Mouse (Mus musculus) lung, postnatal 0 days (tissue): ENCODE measurements around the gene 2700081O15Rik. TPM values are rescaled to one million over a fixed set of nuclear protein-coding genes. Genes with fewer than 3 reads are reported as not detected.

Experiments
- ATAC-seq: fragments of 200-750 bp; cut with Nextera tagmentation; 2 replicates; pipeline ENCODE4 v1.8.0; 2017; ENCODE audit warnings: moderate library complexity
- DNase-seq: peaks from one replicate; pipeline ENCODE4 v3.0.0-alpha.2; 2016; ENCODE audit warnings: low spot score
- H3K27ac ChIP-seq: fragments of 300-500 bp; sonication (generic); 2 replicates; pipeline ENCODE4 v1.5.1; 2014; ENCODE audit warnings: antibody characterized with exemption, mild to moderate bottlenecking, low read length, mixed read lengths
- H3K27me3 ChIP-seq: fragments of 300-500 bp; sonication (generic); replicated peaks from 2 replicates; pipeline ENCODE4 v1.6.1; 2014; ENCODE audit warnings: low read length, mixed read lengths; ENCODE audit not compliant: insufficient read depth
- H3K36me3 ChIP-seq: fragments of 300-500 bp; sonication (generic); 2 replicates; pipeline ENCODE4 v1.6.1; 2014; ENCODE audit warnings: low read length, mixed read lengths; ENCODE audit not compliant: insufficient read depth
- H3K4me1 ChIP-seq: fragments of 300-500 bp; sonication (generic); 2 replicates; pipeline ENCODE4 v1.6.1; 2014; ENCODE audit warnings: antibody characterized with exemption, low read depth, low read length, mixed read lengths; ENCODE audit not compliant: insufficient read depth
- H3K4me2 ChIP-seq: fragments of 300-500 bp; sonication (generic); replicated peaks from 2 replicates; pipeline ENCODE4 v1.6.1; 2014; ENCODE audit warnings: low read depth, mild to moderate bottlenecking, low read length, moderate library complexity, mixed read lengths
- H3K4me3 ChIP-seq: fragments of 300-500 bp; sonication (generic); 2 replicates; pipeline ENCODE4 v1.5.1; 2014; ENCODE audit warnings: low read depth, low read length
- H3K9ac ChIP-seq: fragments of 300-500 bp; sonication (generic); replicated peaks from 2 replicates; pipeline ENCODE4 v1.6.1; 2014; ENCODE audit warnings: low read depth, mild to moderate bottlenecking
- H3K9me3 ChIP-seq: fragments of 300-500 bp; sonication (generic); 2 replicates; pipeline ENCODE4 v1.6.1; 2016; ENCODE audit warnings: low read length, mixed read lengths
- CTCF ChIP-seq: IDR thresholded peaks from 2 replicates; pipeline ENCODE4 v1.5.1; 2016; ENCODE audit warnings: antibody characterized with exemption, mild to moderate bottlenecking
- EP300 ChIP-seq: IDR thresholded peaks from 2 replicates; pipeline ENCODE4 v1.6.1; 2016; ENCODE audit warnings: antibody characterized with exemption, mild to moderate bottlenecking, control low read depth
- WGBS: fragments of 180-500 bp; shearing (Covaris S2); extraction: QIAGEN DNeasy Blood & Tissue Kit; methylation state at CpG from one replicate; pipeline ENCODE4 v1.1.7; 2014; 5-methylcytosine and 5-hydroxymethylcytosine counted together
- polyA plus RNA-seq: library from polyadenylated mRNA; unstranded; fragments of >200 nt; fragmentation: Nextera tagmentation; extraction: Ambion mirVana; gene quantifications from 2 replicates; pipeline ENCODE4 v1.2.1, GENCODE M21; 2015

The 2700081O15Rik gene
- polyA plus RNA-seq, 1 experiment from 2014 or later, result 4.4 TPM

DNA sequence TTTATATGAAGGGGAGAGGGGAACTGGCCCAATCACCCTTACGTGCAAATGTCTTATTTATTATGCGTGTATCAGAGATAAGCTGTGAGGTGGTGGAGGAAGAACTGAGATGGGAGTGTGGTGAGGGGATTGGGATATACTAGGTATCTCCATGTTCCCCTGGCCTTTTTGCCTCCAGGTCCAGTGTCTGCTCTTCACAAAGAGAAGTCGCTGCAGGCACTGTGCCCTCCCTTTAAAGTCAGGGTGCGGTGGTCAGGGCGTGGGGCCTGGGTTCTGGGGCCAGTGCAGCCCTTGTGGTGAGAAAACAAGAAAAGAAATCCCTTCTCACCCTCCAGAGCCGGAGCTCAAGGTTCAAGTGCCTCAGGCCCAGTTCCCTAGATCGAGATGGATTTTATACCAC is 6.7 kb downstream of the 2700081O15Rik start:
- WGBS, result 77% methylated on average over 7 of the region's 7 CpGs
- H3K27ac ChIP-seq, result no peak overlapping the region
- no peaks in the 10 kb centered on the region for H3K27me3 ChIP-seq
- H3K4me2 ChIP-seq, result no peak overlapping the region
- no peak overlapping the region for H3K9ac ChIP-seq
- peaks cover 10% of the 10 kb centered on the region for H3K36me3 ChIP-seq
- TF ChIP-seq CTCF, result no peak
- no peak for TF ChIP-seq EP300
- no peak for DNase-seq
- no peak overlapping the region for H3K4me3 ChIP-seq
- no peak for ATAC-seq
- H3K9me3 ChIP-seq, result no peaks in the 10 kb centered on the region
- peaks cover 22% of the 10 kb centered on the region for H3K4me1 ChIP-seq

- ATAC-seq, result no peak
Measured at GRCm38 (mm10) chr19:7424590-7425397, 7.4 kb downstream of the 2700081O15Rik start.

DNA sequence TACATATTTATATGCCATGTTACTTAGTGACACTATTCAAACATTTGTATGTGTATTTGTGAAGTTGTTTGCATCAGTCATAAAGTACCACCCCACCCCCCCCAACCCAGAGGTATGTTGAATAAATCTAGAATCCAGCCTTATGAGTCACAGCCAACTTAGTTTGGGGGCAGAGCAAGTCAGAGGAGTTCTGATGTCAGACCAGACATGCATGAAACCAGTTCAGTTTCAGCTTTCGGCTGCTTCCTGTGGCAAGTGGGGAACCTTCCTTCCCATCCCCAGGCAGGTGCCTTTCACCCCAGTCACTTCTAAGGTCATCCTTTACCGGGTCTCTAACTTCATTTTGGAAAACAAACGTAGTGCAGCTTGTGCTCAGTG is 8.0 kb downstream of the 2700081O15Rik start:
- Histone ChIP-seq H3K27ac (no peak overlapping the region), H3K4me1 (peaks cover 19% of the 10 kb centered on the region), H3K4me2 (no peak overlapping the region), H3K36me3 (peaks cover 14% of the 10 kb centered on the region), H3K9ac (no peak overlapping the region), H3K4me3 (no peak overlapping the region), H3K27me3 (no peaks in the 10 kb centered on the region), H3K9me3 (no peaks in the 10 kb centered on the region)
- no peak for DNase-seq
- TF ChIP-seq CTCF (no peak), EP300 (no peak)
- WGBS, result 40% methylated on average over 3 of the region's 3 CpGs
- no peak for ATAC-seq

More at GRCm38 (mm10) chr19:7424590-7425397, 7.4 kb downstream of the 2700081O15Rik start:
- 69% methylated on average over 8 of the region's 8 CpGs for WGBS
- Histone ChIP-seq H3K36me3 (peaks cover 14% of the 10 kb centered on the region), H3K4me3 (no peak overlapping the region), H3K4me1 (peaks cover 19% of the 10 kb centered on the region), H3K27ac (no peak overlapping the region), H3K9ac (no peak overlapping the region), H3K27me3 (no peaks in the 10 kb centered on the region), H3K4me2 (no peak overlapping the region), H3K9me3 (no peaks in the 10 kb centered on the region)
- TF ChIP-seq CTCF (no peak), EP300 (no peak)
- no peak for DNase-seq

DNA sequence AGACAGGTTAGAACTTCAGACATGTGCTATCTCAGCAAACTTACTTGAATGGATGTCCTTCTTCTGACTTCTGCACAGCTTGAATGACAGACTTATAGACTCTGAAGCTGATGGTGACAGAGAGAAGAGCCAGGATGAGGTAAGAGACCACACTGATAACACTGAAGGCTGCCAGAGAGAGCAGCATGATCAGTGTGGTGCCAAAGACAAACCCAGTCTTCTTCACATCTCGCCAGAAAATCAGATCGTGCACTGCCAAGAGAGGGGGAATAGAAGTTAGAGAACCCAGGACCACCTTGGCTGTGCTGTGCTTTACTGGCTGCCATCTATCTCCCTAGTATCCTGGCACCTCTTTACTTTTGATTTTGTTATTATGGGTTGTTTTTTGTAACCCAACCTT is 17.5 kb downstream of the 2700081O15Rik start:
- H3K27me3 ChIP-seq, result no peaks in the 10 kb centered on the region
- no peaks in the 10 kb centered on the region for H3K4me1 ChIP-seq
- no peaks in the 10 kb centered on the region for H3K9me3 ChIP-seq
- no peak overlapping the region for H3K9ac ChIP-seq
- no peak for ATAC-seq
- no peak for TF ChIP-seq EP300
- TF ChIP-seq CTCF, result no peak
- WGBS, result 78% methylated on average over 2 of the region's 2 CpGs
- no peak overlapping the region for H3K4me3 ChIP-seq
- H3K4me2 ChIP-seq, result no peak overlapping the region
- no peak overlapping the region for H3K27ac ChIP-seq
- H3K36me3 ChIP-seq, result peaks cover 8% of the 10 kb centered on the region; the same call in 1 of the 2 replicates
- no peak for DNase-seq

GRCm38 (mm10) chr19:7436061-7436970 is 18.9 kb downstream of the 2700081O15Rik start:
- Histone ChIP-seq H3K27me3 (no peaks in the 10 kb centered on the region), H3K4me2 (no peak overlapping the region), H3K27ac (no peak overlapping the region), H3K36me3 (peaks cover 5% of the 10 kb centered on the region; the same call in 1 of the 2 replicates), H3K4me1 (no peaks in the 10 kb centered on the region; the same call in 1 of the 2 replicates), H3K4me3 (no peak overlapping the region), H3K9ac (no peak overlapping the region), H3K9me3 (no peaks in the 10 kb centered on the region)
- ATAC-seq (peak; percentile 68), DNase-seq (peak; percentile 91)
- TF ChIP-seq CTCF (peak; percentile 89), EP300 (no peak)
- 56% methylated on average over 5 of the region's 5 CpGs for WGBS

DNA sequence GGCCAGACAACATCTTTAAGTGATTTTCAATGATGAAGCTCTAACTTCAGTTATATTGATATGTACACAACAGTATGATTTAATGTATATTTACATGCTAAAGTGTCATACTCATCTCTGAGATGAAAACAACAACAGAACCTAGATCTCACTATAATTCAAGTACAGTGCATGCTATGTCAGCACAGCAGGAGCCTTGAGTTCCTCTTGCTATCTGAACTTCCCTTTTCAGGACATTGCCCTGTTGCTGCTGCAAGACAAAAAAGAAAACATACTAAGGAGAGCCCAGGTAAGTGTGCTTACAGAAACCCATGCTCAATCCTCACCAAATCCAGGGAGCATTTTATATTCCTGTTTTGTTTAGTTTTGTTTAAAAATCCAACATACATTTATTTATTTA is 20.9 kb downstream of the 2700081O15Rik start:
- Histone ChIP-seq H3K36me3 (0 out of 2 replicates have a peak, but pooled peaks cover 3% of the 10 kb centered on the region), H3K27ac (no peak overlapping the region), H3K9me3 (no peaks in the 10 kb centered on the region), H3K27me3 (no peaks in the 10 kb centered on the region), H3K9ac (no peak overlapping the region), H3K4me2 (no peak overlapping the region), H3K4me1 (no peaks in the 10 kb centered on the region; the same call in 1 of the 2 replicates), H3K4me3 (no peak overlapping the region)
- ATAC-seq (no peak), DNase-seq (no peak)
- TF ChIP-seq CTCF (no peak), EP300 (no peak)
